Mouse (Mus musculus) liver, postnatal 0 days (tissue): ENCODE results near the gene Igdcc4. TPM values are rescaled to one million over a fixed set of nuclear protein-coding genes. Genes with fewer than 3 reads are reported as not detected.

Source experiments
- ATAC-seq: fragments of 200-750 bp; cut with Nextera tagmentation; 2 replicates; pipeline ENCODE4 v1.8.0; 2017; ENCODE audit warnings: mild to moderate bottlenecking, moderate library complexity
- DNase-seq: peaks from one replicate; pipeline ENCODE4 v3.0.0-alpha.2; 2016
- H3K27ac ChIP-seq: fragments of 300-500 bp; sonication (generic); 2 replicates; pipeline ENCODE4 v1.5.1; 2014; ENCODE audit warnings: antibody characterized with exemption, moderate library complexity, mild to moderate bottlenecking, low read depth
- H3K27me3 ChIP-seq: fragments of 300-500 bp; sonication (generic); 2 replicates; pipeline ENCODE4 v1.6.1; 2014; ENCODE audit warnings: low read length, control low read depth, mixed read lengths; ENCODE audit not compliant: insufficient read depth
- H3K36me3 ChIP-seq: fragments of 300-500 bp; sonication (generic); replicated peaks from 2 replicates; pipeline ENCODE4 v1.6.1; 2014; ENCODE audit warnings: mild to moderate bottlenecking, control low read depth, low read length, moderate library complexity, mixed read lengths; ENCODE audit not compliant: insufficient read depth
- H3K4me1 ChIP-seq: fragments of 300-500 bp; sonication (generic); 2 replicates; pipeline ENCODE4 v1.6.1; 2014; ENCODE audit warnings: antibody characterized with exemption, mild to moderate bottlenecking, control low read depth; ENCODE audit not compliant: insufficient read depth
- H3K4me2 ChIP-seq: fragments of 300-500 bp; sonication (generic); 2 replicates; pipeline ENCODE4 v1.6.1; 2014; ENCODE audit warnings: low read depth, mild to moderate bottlenecking, low read length, moderate library complexity, mixed read lengths
- H3K4me3 ChIP-seq: fragments of 300-500 bp; sonication (generic); 2 replicates; pipeline ENCODE4 v1.5.1; 2014; ENCODE audit warnings: low read depth, low read length
- H3K9ac ChIP-seq: fragments of 300-500 bp; sonication (generic); replicated peaks from 2 replicates; pipeline ENCODE4 v1.6.1; 2014; ENCODE audit warnings: mild to moderate bottlenecking, moderate library complexity
- H3K9me3 ChIP-seq: fragments of 300-500 bp; sonication (generic); 2 replicates; pipeline ENCODE4 v1.6.1; 2016; ENCODE audit warnings: mild to moderate bottlenecking, control low read depth, low read length, mixed read lengths
- CTCF ChIP-seq: sonication (generic); IDR thresholded peaks from 2 replicates; pipeline ENCODE4 v1.5.1; 2016; ENCODE audit warnings: antibody characterized with exemption, low read depth
- EP300 ChIP-seq: IDR thresholded peaks from 2 replicates; pipeline ENCODE4 v1.6.1; 2016; ENCODE audit warnings: antibody characterized with exemption, low read depth, mild to moderate bottlenecking
- WGBS: fragments of 180-500 bp; shearing (Covaris S2); extraction: QIAGEN DNeasy Blood & Tissue Kit; methylation state at CpG from one replicate; pipeline ENCODE4 v1.1.7; 2014; ENCODE audit not compliant: insufficient replicate concordance; 5-methylcytosine and 5-hydroxymethylcytosine counted together
- polyA plus RNA-seq: library from polyadenylated mRNA; unstranded; fragments of >200 nt; fragmentation: Nextera tagmentation; extraction: Ambion mirVana; gene quantifications from 2 replicates; pipeline ENCODE4 v1.2.1, GENCODE M21; 2015

The Igdcc4 gene
- polyA plus RNA-seq, 1 experiment from 2014 or later = 6.0 TPM

DNA sequence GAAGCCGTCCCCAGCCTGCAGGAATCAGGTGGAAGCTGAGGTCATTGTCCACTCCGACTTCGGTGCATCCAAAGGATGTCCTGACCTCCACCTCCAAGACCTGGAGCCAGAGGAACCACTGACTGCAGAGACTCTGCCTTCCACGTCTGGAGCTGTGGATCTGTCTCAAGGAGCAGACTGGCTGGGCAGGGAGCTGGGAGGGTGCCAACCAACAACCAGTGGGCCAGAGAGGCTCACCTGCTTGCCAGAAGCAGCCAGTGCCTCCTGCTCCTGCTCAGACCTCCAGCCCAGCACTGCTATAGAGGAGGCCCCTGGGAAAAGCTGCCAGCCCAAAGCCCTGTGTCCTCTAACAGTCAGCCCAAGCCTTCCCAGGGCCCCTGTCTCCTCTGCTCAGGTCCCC, 33.8 kb downstream of the Igdcc4 start:
- DNase-seq = no peak
- H3K4me2 ChIP-seq = no peak overlapping the region
- 0 out of 2 replicates have a peak, but pooled peaks cover 6% of the 10 kb centered on the region for H3K36me3 ChIP-seq
- TF ChIP-seq CTCF (no peak), EP300 (no peak)
- ATAC-seq = no peak
- no peaks in the 10 kb centered on the region for H3K4me1 ChIP-seq
- no peaks in the 10 kb centered on the region for H3K9me3 ChIP-seq
- 80% methylated on average over 4 of the region's 4 CpGs for WGBS
- H3K27ac ChIP-seq = no peak overlapping the region
- H3K9ac ChIP-seq = no peak overlapping the region
- H3K27me3 ChIP-seq = peaks cover 9% of the 10 kb centered on the region
- H3K4me3 ChIP-seq = no peak overlapping the region

DNA sequence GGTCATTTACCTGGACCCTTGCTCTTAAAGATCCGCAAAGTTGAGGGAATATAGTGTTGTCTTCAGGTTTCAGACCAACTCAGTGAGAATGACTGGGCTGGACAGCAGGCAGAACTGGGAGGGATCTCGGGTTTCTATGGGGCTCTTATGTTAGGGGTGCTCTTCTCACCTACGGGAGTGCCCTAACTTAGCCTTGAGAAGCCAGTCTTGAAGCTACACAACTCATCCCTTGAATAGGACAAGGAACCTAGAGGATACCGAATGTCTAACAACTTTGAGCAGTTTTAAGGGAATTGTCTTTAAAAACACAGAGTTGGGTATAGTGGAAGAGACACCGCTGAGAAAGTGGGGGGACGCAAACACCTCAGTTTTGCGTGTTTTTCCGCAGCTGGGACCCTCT, 39.2 kb downstream of the Igdcc4 start:
- Histone ChIP-seq H3K4me3 (peak overlapping the region; percentile 55), H3K36me3 (no peaks in the 10 kb centered on the region), H3K4me2 (peak overlapping the region; percentile 88), H3K27ac (no peak overlapping the region), H3K4me1 (peaks cover 13% of the 10 kb centered on the region), H3K9ac (no peak overlapping the region), H3K27me3 (peaks cover 43% of the 10 kb centered on the region), H3K9me3 (no peaks in the 10 kb centered on the region)
- ATAC-seq (no peak), DNase-seq (no peak)
- WGBS = 4% methylated on average over 8 of the region's 8 CpGs
- TF ChIP-seq CTCF (no peak), EP300 (no peak)

DNA sequence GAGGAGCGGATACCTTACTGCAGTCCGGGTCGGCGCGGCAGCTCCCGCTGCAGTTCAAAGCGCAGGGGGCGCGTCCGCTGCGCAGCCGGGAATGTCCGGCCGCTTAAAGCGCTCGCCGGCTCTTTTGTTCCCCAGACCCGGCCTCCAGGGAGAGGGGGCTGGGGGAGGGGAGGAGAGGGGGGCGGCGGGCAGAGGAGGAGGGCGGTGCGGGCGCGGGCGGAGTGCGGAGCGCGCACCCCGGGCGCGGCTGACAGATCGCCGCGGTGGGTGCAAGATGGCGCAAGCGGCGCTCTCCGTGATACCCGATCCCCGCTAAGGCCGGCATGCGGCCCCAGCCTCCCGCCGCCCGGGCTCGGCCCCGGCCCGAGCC, 39.6 kb downstream of the Igdcc4 start, which contains the start of gene Igdcc3:
Gene Igdcc3 (plus strand): TSS at position 254 of the 370 bp plus-strand sequence.
- ATAC-seq (peak; percentile 38; the same call in 1 of the 2 replicates), DNase-seq (peak; percentile 23)
- Histone ChIP-seq H3K4me3 (peak within 1 kb of the TSS; percentile 55), H3K27me3 (peaks cover 43% of the 10 kb centered on the region), H3K9me3 (no peaks in the 10 kb centered on the region), H3K4me2 (peak within 1 kb of the TSS; percentile 88), H3K36me3 (no peaks in the 10 kb centered on the region), H3K9ac (0 out of 2 replicates have a peak within 1 kb of the TSS, but pooled peaks have one; percentile 17), H3K4me1 (peaks cover 13% of the 10 kb centered on the region), H3K27ac (no peak within 1 kb of the TSS)
- TF ChIP-seq CTCF (no peak), EP300 (no peak)
- WGBS = 2% methylated on average over 18 of the region's 48 CpGs

DNA sequence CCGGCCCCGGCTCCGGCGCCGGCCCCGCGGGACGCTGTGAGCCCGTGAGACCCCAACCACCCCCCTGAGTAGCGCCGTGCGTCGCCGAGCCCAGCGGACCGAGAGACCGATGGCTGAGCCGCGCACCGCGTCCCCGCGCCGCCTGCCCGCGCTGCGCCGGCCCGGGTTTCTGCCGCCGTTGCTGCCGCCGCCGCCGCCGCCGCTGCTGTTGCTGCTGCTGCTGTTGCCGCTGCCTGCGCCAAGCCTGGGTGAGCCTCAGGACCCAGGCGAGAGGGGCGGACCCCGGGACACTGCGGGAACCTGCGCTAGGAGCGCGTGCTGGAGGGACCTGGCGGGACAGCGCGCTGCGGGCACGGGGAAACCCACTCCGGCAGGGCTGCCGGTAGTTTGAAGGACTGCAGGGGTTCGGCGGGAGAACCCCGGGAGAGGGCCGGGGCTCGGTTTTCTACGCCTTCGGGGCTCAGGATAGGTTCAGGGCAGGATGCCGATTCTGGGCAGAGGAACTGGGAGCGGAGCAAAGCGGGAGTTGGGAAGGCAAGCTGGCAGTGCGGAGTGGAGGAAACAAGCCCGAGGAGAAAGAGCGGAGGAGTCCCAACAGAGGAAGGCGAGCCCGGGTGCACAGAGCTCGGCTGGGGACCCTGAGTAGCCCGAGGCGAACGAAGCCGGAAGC, 40.2 kb downstream of the Igdcc4 start:
- no peaks in the 10 kb centered on the region for H3K36me3 ChIP-seq
- no peaks in the 10 kb centered on the region for H3K9me3 ChIP-seq
- no peak overlapping the region for H3K27ac ChIP-seq
- H3K4me1 ChIP-seq = peaks cover 13% of the 10 kb centered on the region
- peak; percentile 50; the same call in 1 of the 2 replicates for ATAC-seq
- H3K4me2 ChIP-seq = peak overlapping the region; percentile 88
- H3K9ac ChIP-seq = 0 out of 2 replicates have a peak overlapping the region, but pooled peaks have one; percentile 17
- WGBS = 1% methylated on average over 46 of the region's 73 CpGs
- TF ChIP-seq CTCF (no peak), EP300 (no peak)
- DNase-seq = peak; percentile 37
- peaks cover 47% of the 10 kb centered on the region for H3K27me3 ChIP-seq
- H3K4me3 ChIP-seq = peak overlapping the region; percentile 55

DNA sequence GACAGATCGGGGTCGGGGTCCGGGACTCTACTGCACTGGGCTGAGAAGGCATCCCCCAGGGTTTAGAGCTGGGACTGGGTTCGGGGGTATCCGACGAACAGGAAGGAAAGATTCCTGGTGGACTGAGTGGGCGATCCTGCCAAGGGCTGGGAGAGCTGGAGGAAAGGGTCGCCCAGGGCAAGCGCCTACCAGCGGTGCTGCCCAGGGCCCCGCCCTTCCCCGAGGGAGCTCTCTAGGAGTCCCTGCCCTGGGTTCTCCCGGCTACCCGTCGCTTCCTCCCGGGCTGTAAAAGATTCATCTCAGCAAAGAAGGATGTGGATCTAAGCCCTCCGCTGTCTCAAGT, 40.7 kb downstream of the Igdcc4 start:
- 0 out of 2 replicates have a peak overlapping the region, but pooled peaks have one; percentile 17 for H3K9ac ChIP-seq
- DNase-seq (no peak), ATAC-seq (peak; percentile 43; the same call in 1 of the 2 replicates)
- under 1% methylated on average over 16 of the region's 17 CpGs for WGBS
- H3K36me3 ChIP-seq = no peaks in the 10 kb centered on the region
- TF ChIP-seq CTCF = no peak
- TF ChIP-seq EP300 = no peak
- no peaks in the 10 kb centered on the region for H3K9me3 ChIP-seq
- H3K4me3 ChIP-seq = peak overlapping the region; percentile 55
- peak overlapping the region; percentile 88 for H3K4me2 ChIP-seq
- peaks cover 47% of the 10 kb centered on the region for H3K27me3 ChIP-seq
- no peak overlapping the region for H3K27ac ChIP-seq
- peaks cover 13% of the 10 kb centered on the region for H3K4me1 ChIP-seq

DNA sequence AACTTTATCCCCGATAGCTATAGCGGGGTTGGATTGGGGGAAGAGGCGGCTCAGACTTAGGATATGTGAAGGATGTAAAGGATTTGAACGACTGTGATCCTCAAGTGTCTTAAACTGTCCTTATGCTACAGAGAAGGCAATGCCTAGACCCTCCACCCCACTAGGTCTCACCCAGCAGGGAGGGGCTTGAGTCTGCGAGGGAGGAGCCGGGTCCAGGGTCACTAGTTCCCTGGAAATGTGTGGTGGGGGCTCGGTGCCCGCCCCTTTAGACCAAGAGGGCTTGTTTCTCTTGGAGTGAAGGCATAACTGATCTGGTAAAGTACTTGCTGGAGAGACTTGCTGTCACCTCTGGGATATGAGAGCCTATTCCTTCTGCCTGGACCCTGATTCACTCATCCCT, 41.1 kb downstream of the Igdcc4 start:
- Histone ChIP-seq H3K9ac (no peak overlapping the region), H3K27me3 (peaks cover 47% of the 10 kb centered on the region), H3K4me2 (peak overlapping the region; percentile 88), H3K36me3 (no peaks in the 10 kb centered on the region), H3K9me3 (no peaks in the 10 kb centered on the region), H3K4me3 (peak overlapping the region; percentile 55; the same call in 1 of the 2 replicates), H3K4me1 (peaks cover 13% of the 10 kb centered on the region), H3K27ac (no peak overlapping the region)
- DNase-seq (no peak), ATAC-seq (no peak)
- no peak for TF ChIP-seq EP300
- TF ChIP-seq CTCF = no peak
- WGBS = 4% methylated on average over 8 of the region's 8 CpGs
